Mouse (Mus musculus) stomach, postnatal 0 days (tissue): ENCODE measurements around the gene Xrcc4. TPM values are rescaled to one million over a fixed set of nuclear protein-coding genes. Genes with fewer than 3 reads are reported as not detected.

Experiments
- ATAC-seq: fragments of 200-750 bp; cut with Nextera tagmentation; 2 replicates; pipeline ENCODE4 v1.8.0; 2017; ENCODE audit not compliant: low FRiP score, low TSS enrichment
- DNase-seq: peaks from one replicate; pipeline ENCODE4 v3.0.0-alpha.2; 2016; ENCODE audit warnings: low spot score
- H3K27ac ChIP-seq: fragments of 300-500 bp; sonication (generic); replicated peaks from 2 replicates; pipeline ENCODE4 v1.5.1; 2014; ENCODE audit warnings: mild to moderate bottlenecking, control low read depth
- H3K27me3 ChIP-seq: fragments of 300-500 bp; sonication (generic); 2 replicates; pipeline ENCODE4 v1.6.1; 2014; ENCODE audit warnings: low read length; ENCODE audit not compliant: control insufficient read depth, insufficient read depth
- H3K36me3 ChIP-seq: fragments of 300-500 bp; sonication (generic); 2 replicates; pipeline ENCODE4 v1.6.1; 2014; ENCODE audit warnings: low read length, mixed read lengths; ENCODE audit not compliant: control insufficient read depth, insufficient read depth
- H3K4me1 ChIP-seq: fragments of 300-500 bp; sonication (generic); replicated peaks from 2 replicates; pipeline ENCODE4 v1.6.1; 2014; ENCODE audit warnings: antibody characterized with exemption; ENCODE audit not compliant: control insufficient read depth, insufficient read depth
- H3K4me2 ChIP-seq: fragments of 300-500 bp; sonication (generic); replicated peaks from 2 replicates; pipeline ENCODE4 v1.6.1; 2014; ENCODE audit warnings: low read depth, mild to moderate bottlenecking, control low read depth, moderate library complexity
- H3K4me3 ChIP-seq: fragments of 300-500 bp; sonication (generic); 2 replicates; pipeline ENCODE4 v1.5.1; 2014; ENCODE audit warnings: low read depth, low read length, control low read depth
- H3K9ac ChIP-seq: fragments of 300-500 bp; sonication (generic); 2 replicates; pipeline ENCODE4 v1.6.1; 2014; ENCODE audit warnings: mild to moderate bottlenecking, low read length, control low read depth, mixed read lengths
- H3K9me3 ChIP-seq: fragments of 300-500 bp; sonication (generic); 2 replicates; pipeline ENCODE4 v1.6.1; 2016; ENCODE audit warnings: low read length; ENCODE audit not compliant: control insufficient read depth
- CTCF ChIP-seq: IDR thresholded peaks from 2 replicates; pipeline ENCODE4 v1.5.1; 2016; ENCODE audit warnings: antibody characterized with exemption, low read depth, mild to moderate bottlenecking, moderate library complexity
- EP300 ChIP-seq: optimal IDR thresholded peaks from 2 replicates; pipeline ENCODE3; 2016; ENCODE audit warnings: antibody characterized with exemption
- WGBS: fragments of 180-500 bp; shearing (Covaris S2); extraction: QIAGEN DNeasy Blood & Tissue Kit; methylation state at CpG from one replicate; pipeline ENCODE4 v1.1.7; 2014; 5-methylcytosine and 5-hydroxymethylcytosine counted together
- polyA plus RNA-seq: library from polyadenylated mRNA; unstranded; fragments of >200 nt; fragmentation: Nextera tagmentation; extraction: Ambion mirVana; gene quantifications from 2 replicates; pipeline ENCODE4 v1.2.1, GENCODE M21; 2015

The Xrcc4 gene
- polyA plus RNA-seq, 1 experiment from 2014 or later = 11.0 TPM

DNA sequence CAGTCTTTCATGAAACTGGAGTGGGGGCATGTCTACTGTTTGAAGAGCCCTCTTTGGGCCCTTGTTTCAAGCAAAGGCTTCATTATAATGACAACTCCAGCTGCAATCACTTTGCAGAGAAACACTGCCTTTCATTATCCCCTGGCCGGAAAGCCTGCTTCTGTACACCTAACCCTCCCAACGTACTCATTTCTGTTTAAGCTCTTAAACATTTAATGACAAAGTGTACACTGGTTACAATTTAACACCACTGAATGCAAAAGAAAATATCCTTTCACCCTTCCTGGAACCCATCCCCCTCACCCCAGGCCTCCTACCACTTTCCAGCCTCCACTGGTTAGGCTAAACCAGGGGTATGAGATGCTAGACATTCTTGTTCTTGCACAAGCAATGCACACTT is 362.9 kb downstream of the Xrcc4 start:
- ATAC-seq (no peak), DNase-seq (no peak)
- no peaks in the 10 kb centered on the region for H3K4me1 ChIP-seq
- H3K36me3 ChIP-seq = no peaks in the 10 kb centered on the region
- no peaks in the 10 kb centered on the region for H3K9me3 ChIP-seq
- H3K27me3 ChIP-seq = no peaks in the 10 kb centered on the region
- WGBS = 35% methylated on average over 2 of the region's 2 CpGs
- H3K9ac ChIP-seq = no peak overlapping the region
- no peak overlapping the region for H3K4me2 ChIP-seq
- TF ChIP-seq EP300 = no peak
- TF ChIP-seq CTCF = no peak
- no peak overlapping the region for H3K27ac ChIP-seq
- H3K4me3 ChIP-seq = no peak overlapping the region

Other genes with a start within 250 kb of the Xrcc4 start
- 45.9 and 48.7 TPM in 2 replicates for gene Tmem167, start 485 bp downstream of the Xrcc4 start, polyA plus RNA-seq